Mouse (Mus musculus) lung, embryonic 15.5 days (tissue): ENCODE measurements at regions not wholly inside any gene's neighbourhood (a gene's known extent, or its start where the extent isn't known, plus 50 kb on each side); places are given as distances from the start of the nearest gene placed in this dataset.
"Not testable (repeated sequence)": the region's sequence is repeated elsewhere in the genome, so short reads cannot be mapped to it uniquely, and the experiment has no call there.

Experiments used
- ATAC-seq: fragments of 200-750 bp; cut with Nextera tagmentation; 2 replicates; pipeline ENCODE4 v1.8.0; 2017; ENCODE audit warnings: moderate number of reproducible peaks, borderline replicate concordance; ENCODE audit not compliant: low FRiP score, low TSS enrichment; ENCODE audit errors: extremely low read depth
- H3K27ac ChIP-seq: fragments of 300-500 bp; sonication (generic); 2 replicates; pipeline ENCODE4 v1.5.1; 2015; ENCODE audit warnings: moderate library complexity, mild to moderate bottlenecking, inconsistent platforms
- H3K27me3 ChIP-seq: fragments of 300-500 bp; sonication (generic); 2 replicates; pipeline ENCODE4 v1.6.1; 2015; ENCODE audit warnings: inconsistent platforms
- H3K36me3 ChIP-seq: fragments of 300-500 bp; sonication (generic); 2 replicates; pipeline ENCODE4 v1.6.1; 2015; ENCODE audit warnings: inconsistent platforms
- H3K4me1 ChIP-seq: fragments of 300-500 bp; sonication (generic); 2 replicates; pipeline ENCODE4 v1.6.1; 2015; ENCODE audit warnings: inconsistent platforms
- H3K4me2 ChIP-seq: fragments of 300-500 bp; sonication (generic); 2 replicates; pipeline ENCODE4 v1.6.1; 2015; ENCODE audit warnings: inconsistent platforms, mild to moderate bottlenecking, moderate library complexity
- H3K4me3 ChIP-seq: fragments of 300-500 bp; sonication (generic); 2 replicates; pipeline ENCODE4 v1.5.1; 2015; ENCODE audit warnings: mild to moderate bottlenecking, inconsistent platforms
- H3K9ac ChIP-seq: fragments of 300-500 bp; sonication (generic); 2 replicates; pipeline ENCODE4 v1.6.1; 2015; ENCODE audit warnings: inconsistent platforms
- H3K9me3 ChIP-seq: fragments of 300-500 bp; sonication (generic); 2 replicates; pipeline ENCODE4 v1.6.1; 2016; ENCODE audit warnings: inconsistent platforms
- WGBS: fragments of 180-500 bp; shearing (Covaris S2); methylation state at CpG from one replicate; pipeline ENCODE4 v1.1.7; 2015; 5-methylcytosine and 5-hydroxymethylcytosine counted together

- no peaks in the 10 kb centered on the region for H3K27me3 ChIP-seq
- no peaks in the 10 kb centered on the region for H3K36me3 ChIP-seq
- H3K4me1 ChIP-seq, result no peaks in the 10 kb centered on the region
- H3K4me2 ChIP-seq, result no peak overlapping the region
- WGBS, result 75% methylated on average over 6 of the region's 6 CpGs
- no peak overlapping the region for H3K27ac ChIP-seq
- no peak overlapping the region for H3K9ac ChIP-seq
- no peaks in the 10 kb centered on the region for H3K9me3 ChIP-seq
- no peak overlapping the region for H3K4me3 ChIP-seq
- no peak for ATAC-seq
Measured at GRCm38 (mm10) chr8:89503030-89503429, 459.1 kb upstream of the Sall1 start.

- Histone ChIP-seq H3K27me3 (no peaks in the 10 kb centered on the region), H3K9me3 (no peaks in the 10 kb centered on the region), H3K36me3 (no peaks in the 10 kb centered on the region), H3K27ac (no peak overlapping the region), H3K4me2 (no peak overlapping the region), H3K9ac (no peak overlapping the region), H3K4me3 (no peak overlapping the region), H3K4me1 (no peaks in the 10 kb centered on the region)
- 82% methylated on average over 6 of the region's 6 CpGs for WGBS
- no peak for ATAC-seq
Measured at GRCm38 (mm10) chr8:89501756-89502155, 457.8 kb upstream of the Sall1 start.

- Histone ChIP-seq H3K4me1 (no peaks in the 10 kb centered on the region), H3K9ac (no peak overlapping the region), H3K9me3 (no peaks in the 10 kb centered on the region), H3K4me3 (no peak overlapping the region), H3K27me3 (no peaks in the 10 kb centered on the region), H3K4me2 (no peak overlapping the region), H3K36me3 (no peaks in the 10 kb centered on the region), H3K27ac (no peak overlapping the region)
- no peak for ATAC-seq
- WGBS, result 81% methylated on average over 6 of the region's 6 CpGs
Measured at GRCm38 (mm10) chr8:89499831-89500230, 455.9 kb upstream of the Sall1 start.

GRCm38 (mm10) chr8:89498088-89498695 lies 454.2 kb upstream of the Sall1 start:
- WGBS, result 57% methylated on average over 6 of the region's 6 CpGs
- H3K4me2 ChIP-seq, result no peak overlapping the region

GRCm38 (mm10) chr8:89492336-89492735 lies 448.4 kb upstream of the Sall1 start:
- no peak overlapping the region for H3K4me3 ChIP-seq
- H3K4me2 ChIP-seq, result no peak overlapping the region
- H3K4me1 ChIP-seq, result no peaks in the 10 kb centered on the region
- H3K36me3 ChIP-seq, result no peaks in the 10 kb centered on the region
- H3K27ac ChIP-seq, result no peak overlapping the region
- H3K27me3 ChIP-seq, result no peaks in the 10 kb centered on the region
- H3K9me3 ChIP-seq, result no peaks in the 10 kb centered on the region
- ATAC-seq, result no peak
- no peak overlapping the region for H3K9ac ChIP-seq

More at GRCm38 (mm10) chr8:89498088-89498695, 454.2 kb upstream of the Sall1 start:
- Histone ChIP-seq H3K4me1 (no peaks in the 10 kb centered on the region), H3K27me3 (no peaks in the 10 kb centered on the region), H3K36me3 (no peaks in the 10 kb centered on the region), H3K9me3 (no peaks in the 10 kb centered on the region), H3K4me3 (no peak overlapping the region), H3K9ac (no peak overlapping the region), H3K27ac (no peak overlapping the region)
- no peak for ATAC-seq

GRCm38 (mm10) chr8:89482481-89482880 lies 438.5 kb upstream of the Sall1 start:
- not testable (repeated sequence) for H3K27ac ChIP-seq, H3K4me2 ChIP-seq, H3K27me3 ChIP-seq, H3K36me3 ChIP-seq, H3K9ac ChIP-seq, H3K9me3 ChIP-seq, H3K4me3 ChIP-seq, ATAC-seq, H3K4me1 ChIP-seq
- 55% methylated on average over 1 of the region's 1 CpGs for WGBS

GRCm38 (mm10) chr8:89476930-89477329 lies 433.0 kb upstream of the Sall1 start:
- no peak overlapping the region for H3K27ac ChIP-seq
- no peak overlapping the region for H3K4me3 ChIP-seq
- 68% methylated on average over 4 of the region's 4 CpGs for WGBS
- H3K4me2 ChIP-seq, result no peak overlapping the region
- ATAC-seq, result no peak
- no peaks in the 10 kb centered on the region for H3K9me3 ChIP-seq
- no peaks in the 10 kb centered on the region for H3K36me3 ChIP-seq
- H3K9ac ChIP-seq, result no peak overlapping the region
- no peaks in the 10 kb centered on the region for H3K4me1 ChIP-seq
- no peaks in the 10 kb centered on the region for H3K27me3 ChIP-seq

GRCm38 (mm10) chr8:89471116-89471515 lies 427.2 kb upstream of the Sall1 start:
- H3K27ac ChIP-seq, result no peak overlapping the region
- no peak overlapping the region for H3K9ac ChIP-seq
- H3K4me2 ChIP-seq, result no peak overlapping the region
- H3K9me3 ChIP-seq, result no peaks in the 10 kb centered on the region
- no peaks in the 10 kb centered on the region for H3K4me1 ChIP-seq
- no peaks in the 10 kb centered on the region for H3K36me3 ChIP-seq
- no peak for ATAC-seq
- no peaks in the 10 kb centered on the region for H3K27me3 ChIP-seq
- WGBS, result 79% methylated on average over 5 of the region's 5 CpGs
- H3K4me3 ChIP-seq, result no peak overlapping the region

- Histone ChIP-seq H3K36me3 (no peaks in the 10 kb centered on the region), H3K27me3 (no peaks in the 10 kb centered on the region), H3K9ac (no peak overlapping the region), H3K27ac (no peak overlapping the region), H3K9me3 (no peaks in the 10 kb centered on the region), H3K4me1 (no peaks in the 10 kb centered on the region), H3K4me2 (no peak overlapping the region), H3K4me3 (no peak overlapping the region)
- no peak for ATAC-seq
- WGBS, result 85% methylated on average over 5 of the region's 5 CpGs
Measured at GRCm38 (mm10) chr8:89468782-89469220, 424.8 kb upstream of the Sall1 start.

- Histone ChIP-seq H3K9me3 (no peaks in the 10 kb centered on the region), H3K27ac (no peak overlapping the region), H3K36me3 (no peaks in the 10 kb centered on the region), H3K27me3 (no peaks in the 10 kb centered on the region), H3K4me3 (no peak overlapping the region), H3K4me1 (no peaks in the 10 kb centered on the region), H3K9ac (no peak overlapping the region), H3K4me2 (no peak overlapping the region)
- ATAC-seq, result no peak
- WGBS, result 85% methylated on average over 13 of the region's 13 CpGs
Measured at GRCm38 (mm10) chr8:89465211-89465753, 421.3 kb upstream of the Sall1 start.

- Histone ChIP-seq H3K27ac (no peak overlapping the region), H3K4me3 (no peak overlapping the region), H3K4me2 (no peak overlapping the region), H3K4me1 (no peaks in the 10 kb centered on the region), H3K9ac (no peak overlapping the region), H3K36me3 (no peaks in the 10 kb centered on the region), H3K27me3 (no peaks in the 10 kb centered on the region), H3K9me3 (no peaks in the 10 kb centered on the region)
- WGBS, result 31% methylated on average over 4 of the region's 4 CpGs
- ATAC-seq, result no peak
Measured at GRCm38 (mm10) chr8:89456517-89456916, 412.6 kb upstream of the Sall1 start.

GRCm38 (mm10) chr8:89455731-89456130 lies 411.8 kb upstream of the Sall1 start:
- no peak overlapping the region for H3K4me2 ChIP-seq

GRCm38 (mm10) chr8:89454197-89454596 lies 410.2 kb upstream of the Sall1 start:
- H3K27ac ChIP-seq, result no peak overlapping the region
- WGBS, result 81% methylated on average over 7 of the region's 7 CpGs
- ATAC-seq, result no peak
- H3K9ac ChIP-seq, result no peak overlapping the region
- H3K9me3 ChIP-seq, result no peaks in the 10 kb centered on the region
- no peaks in the 10 kb centered on the region for H3K27me3 ChIP-seq
- H3K4me1 ChIP-seq, result no peaks in the 10 kb centered on the region
- H3K4me2 ChIP-seq, result no peak overlapping the region
- H3K4me3 ChIP-seq, result no peak overlapping the region
- no peaks in the 10 kb centered on the region for H3K36me3 ChIP-seq

More at GRCm38 (mm10) chr8:89455731-89456130, 411.8 kb upstream of the Sall1 start:
- no peaks in the 10 kb centered on the region for H3K27me3 ChIP-seq
- WGBS, result 71% methylated on average over 5 of the region's 5 CpGs
- no peak overlapping the region for H3K4me3 ChIP-seq
- no peak for ATAC-seq
- H3K9me3 ChIP-seq, result no peaks in the 10 kb centered on the region
- H3K36me3 ChIP-seq, result no peaks in the 10 kb centered on the region
- no peak overlapping the region for H3K9ac ChIP-seq
- H3K4me1 ChIP-seq, result no peaks in the 10 kb centered on the region
- H3K27ac ChIP-seq, result no peak overlapping the region
